Mouse (Mus musculus): ENCODE data around the gene Bpifb2.
A peak's percentile ranks its signal among the peaks of the same experiment; 100 is the strongest.
"Not testable (repeated sequence)": the region's sequence is repeated elsewhere in the genome, so short reads cannot be mapped to it uniquely, and the experiment has no call there.

Gene Bpifb2

GRCm38 (mm10) chr2:153874745-153875144, at the start of gene Bpifb2:
Bpifb2 (plus strand) TSS chr2:153875045.
- no peak for DNase-seq (ENCODE audit: inconsistent ontology term)

GRCm38 (mm10) chr2:153825900-153826299, 48.9 kb upstream of the Bpifb2 start:
- not testable (repeated sequence) for DNase-seq (ENCODE audit: inconsistent ontology term)

DNA sequence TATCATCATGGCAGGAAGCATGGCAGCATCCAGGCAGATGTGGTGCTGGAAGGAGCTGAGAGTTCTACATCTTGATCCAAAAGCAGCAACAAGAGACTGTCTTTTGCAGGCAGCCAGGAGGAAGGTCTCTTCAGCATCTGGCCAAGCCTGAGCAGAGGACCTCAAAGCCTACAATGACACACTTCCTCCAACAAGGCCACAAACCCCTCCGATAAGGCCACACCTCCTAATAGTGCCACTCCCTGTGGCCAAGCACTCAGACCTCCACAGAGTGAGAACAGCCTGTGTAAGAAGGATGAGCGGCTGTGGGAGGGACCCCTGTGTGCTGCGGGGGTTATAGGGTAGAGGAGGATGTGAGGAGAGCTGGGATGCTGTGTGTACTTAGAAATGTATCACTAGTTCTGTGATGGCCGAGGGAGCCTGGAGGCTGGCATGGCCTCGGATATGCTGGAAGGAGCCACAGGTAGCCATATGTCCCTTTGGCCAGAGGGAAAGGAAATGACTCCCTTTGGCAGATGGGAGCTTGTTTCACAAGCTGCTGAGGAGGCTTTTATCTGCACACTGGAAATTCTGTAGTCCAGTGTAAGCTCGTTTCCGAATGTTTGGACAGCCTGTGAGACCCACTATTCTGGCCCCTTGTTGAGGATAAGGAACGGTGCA, 47.5 kb upstream of the Bpifb2 start:
- no peak for DNase-seq (ENCODE audit: inconsistent ontology term)

DNA sequence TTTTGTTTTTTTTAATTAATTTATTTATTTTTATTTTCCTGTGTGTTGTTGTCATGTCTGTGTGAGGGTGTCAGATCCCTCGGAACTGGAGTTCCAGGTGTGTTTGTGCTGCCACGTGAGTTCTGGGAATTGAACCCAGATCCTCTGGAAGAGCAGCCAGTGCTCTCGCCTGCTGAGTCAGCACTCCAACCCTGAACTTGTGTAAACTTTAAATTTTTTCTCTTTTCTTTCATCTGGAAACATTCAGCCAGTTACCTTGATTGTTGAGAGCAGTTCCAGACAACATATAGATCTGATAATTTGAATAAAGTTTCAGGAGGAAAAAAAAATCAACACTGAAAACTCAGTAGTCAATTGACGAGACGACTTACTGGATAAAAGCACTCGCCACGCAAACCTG, 46.1 kb upstream of the Bpifb2 start:
- DNase-seq (ENCODE audit: inconsistent ontology term) = no peak

DNA sequence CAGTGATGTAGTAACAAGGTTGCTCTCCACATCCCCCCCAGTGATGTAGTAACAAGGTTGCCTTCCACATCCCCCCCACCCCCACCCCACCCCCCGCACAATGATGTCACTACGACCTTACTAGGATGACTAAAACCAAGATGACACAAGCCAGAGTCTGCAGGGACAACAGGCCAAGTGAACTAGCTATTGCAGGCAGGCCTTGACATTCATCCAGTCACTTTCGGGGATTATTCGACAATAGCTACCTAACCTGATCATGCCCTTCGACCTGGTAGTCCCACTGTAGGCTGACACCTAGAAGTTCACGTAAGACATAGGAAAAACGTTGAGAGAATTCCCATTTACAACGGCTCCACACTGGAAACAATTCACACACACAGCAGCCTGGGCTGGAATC, 41.6 kb upstream of the Bpifb2 start:
- DNase-seq (ENCODE audit: inconsistent ontology term) = no peak

DNA sequence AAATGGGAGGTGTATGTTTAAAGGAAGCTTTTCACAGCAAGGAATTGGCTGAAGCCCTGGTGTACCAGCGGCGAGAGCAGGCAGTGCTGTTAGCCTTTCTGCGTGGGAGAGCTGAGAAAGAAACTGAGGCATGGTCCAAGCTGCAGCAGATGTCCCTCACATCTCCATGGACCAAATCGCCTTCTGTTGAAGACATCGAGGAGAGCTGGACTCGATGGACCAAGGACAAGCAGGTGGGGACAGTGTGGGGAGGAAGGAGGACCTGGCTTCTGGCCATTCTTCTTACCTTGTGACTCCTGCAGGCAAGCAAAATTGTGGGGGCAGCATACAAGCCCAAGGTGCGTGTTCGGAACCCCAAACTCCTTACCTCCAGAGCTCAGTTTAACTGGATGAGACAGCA, 32.0 kb upstream of the Bpifb2 start:
- no peak for DNase-seq (ENCODE audit: inconsistent ontology term)

- no peak for DNase-seq (ENCODE audit: inconsistent ontology term)
Measured at GRCm38 (mm10) chr2:153848389-153848788, 26.5 kb upstream of the Bpifb2 start.

- DNase-seq (ENCODE audit: inconsistent ontology term) = no peak
Measured at GRCm38 (mm10) chr2:153850351-153851029, 24.4 kb upstream of the Bpifb2 start.

DNA sequence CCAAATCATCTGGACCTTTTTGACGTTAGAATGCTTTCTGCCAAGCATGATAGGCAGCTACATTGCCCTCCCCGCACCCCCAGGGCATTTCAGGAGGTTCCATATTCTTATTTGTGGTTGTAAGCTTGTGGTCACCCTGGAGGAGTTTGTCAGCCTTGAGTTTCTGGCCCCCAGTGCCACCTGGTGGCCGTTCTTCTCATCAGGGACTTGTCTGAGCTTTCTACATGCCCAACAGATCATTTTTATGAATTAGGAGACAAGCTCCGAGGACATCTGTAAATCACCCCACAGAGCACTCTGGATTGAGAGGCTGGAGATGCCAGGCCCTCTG, 23.9 kb upstream of the Bpifb2 start:
- peak; percentile 80 for DNase-seq (ENCODE audit: inconsistent ontology term)

GRCm38 (mm10) chr2:153853544-153853943, 21.3 kb upstream of the Bpifb2 start:
- no peak for DNase-seq (ENCODE audit: inconsistent ontology term)

DNA sequence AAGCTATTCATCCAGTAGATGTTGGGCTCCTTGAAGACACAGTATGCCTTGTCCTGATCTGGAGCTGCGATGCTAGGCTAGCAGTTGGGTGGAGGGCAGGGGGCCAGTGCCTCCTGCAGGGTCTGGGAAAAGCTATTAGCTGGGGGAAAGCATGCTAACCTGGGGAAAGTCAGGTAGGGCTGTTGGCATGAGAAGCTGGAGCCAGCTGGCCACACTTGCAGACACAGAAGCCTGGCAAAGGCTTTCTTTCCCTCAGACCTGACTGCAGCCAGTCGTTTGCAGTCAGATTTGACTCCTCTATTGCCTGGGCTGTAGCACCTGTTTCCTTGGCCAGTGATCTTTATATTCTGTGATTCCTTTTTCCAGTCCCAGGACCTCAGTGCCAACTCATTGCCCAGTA, 15.3 kb upstream of the Bpifb2 start:
- no peak for DNase-seq (ENCODE audit: inconsistent ontology term)

DNA sequence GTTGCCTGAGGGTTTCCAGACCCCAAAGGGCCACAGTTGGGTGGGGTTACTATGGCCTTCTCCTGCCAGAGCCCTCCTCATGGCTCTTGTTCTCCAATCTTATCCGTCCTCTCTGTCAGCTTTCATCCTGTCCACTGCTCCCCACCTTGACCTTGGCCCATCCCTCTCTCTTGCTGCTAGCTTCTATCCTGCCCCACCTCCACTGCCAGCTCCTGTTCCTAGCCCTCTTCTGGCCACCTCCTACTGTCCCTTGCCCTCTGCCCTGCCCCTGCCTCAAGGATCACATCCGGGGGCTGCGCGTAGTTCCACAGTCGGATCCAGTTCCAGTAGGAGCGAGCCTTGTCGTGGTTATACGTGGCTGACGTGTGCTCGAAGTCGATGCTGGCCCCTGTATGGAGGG, 14.5 kb upstream of the Bpifb2 start:
- no peak for DNase-seq (ENCODE audit: inconsistent ontology term)

DNA sequence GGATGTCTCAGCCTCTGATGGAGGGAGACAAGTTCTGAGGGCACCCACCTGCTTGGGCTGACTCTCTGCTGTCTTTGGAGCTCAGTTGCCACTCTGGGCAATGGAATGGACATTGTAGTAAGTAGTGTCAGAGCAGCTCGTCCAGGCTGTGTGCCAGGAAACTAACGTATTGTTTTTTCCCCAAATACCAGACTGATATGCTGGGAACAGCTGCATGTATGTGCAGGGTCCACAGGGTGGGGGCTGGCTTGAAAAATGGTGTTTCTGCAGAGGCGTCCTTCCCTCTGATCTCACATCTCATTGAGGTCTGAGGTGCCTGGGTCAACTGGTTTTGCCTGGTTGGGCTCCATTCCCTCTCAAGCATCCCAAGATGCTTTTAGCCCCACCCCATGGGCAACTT, 14.1 kb upstream of the Bpifb2 start:
- DNase-seq (ENCODE audit: inconsistent ontology term) = no peak

DNA sequence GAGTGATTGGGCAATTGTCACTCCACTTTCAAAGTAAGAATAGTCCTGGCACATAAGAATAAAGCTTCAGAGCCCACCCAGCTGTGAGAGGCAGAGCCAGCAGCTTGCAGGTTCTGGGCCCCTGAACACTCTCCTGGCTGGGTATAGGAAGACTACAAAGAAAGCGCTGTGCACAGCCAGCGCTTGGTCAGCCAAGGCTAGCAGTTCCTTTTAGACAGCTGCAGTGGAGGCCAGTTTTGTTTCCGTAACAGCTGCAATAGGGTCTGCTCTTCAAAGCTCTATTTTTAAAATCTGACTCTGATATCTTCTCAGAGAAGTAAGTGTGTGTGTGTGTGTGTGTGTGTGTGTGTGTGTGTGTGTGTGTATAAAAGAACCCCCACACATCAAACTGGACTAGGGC, 12.9 kb upstream of the Bpifb2 start:
- no peak for DNase-seq (ENCODE audit: inconsistent ontology term)

GRCm38 (mm10) chr2:153870984-153871383, 3.9 kb upstream of the Bpifb2 start, which contains the start of gene Sun5:
Sun5 (minus strand) TSS chr2:153871084.
- DNase-seq (ENCODE audit: inconsistent ontology term) = no peak

DNA sequence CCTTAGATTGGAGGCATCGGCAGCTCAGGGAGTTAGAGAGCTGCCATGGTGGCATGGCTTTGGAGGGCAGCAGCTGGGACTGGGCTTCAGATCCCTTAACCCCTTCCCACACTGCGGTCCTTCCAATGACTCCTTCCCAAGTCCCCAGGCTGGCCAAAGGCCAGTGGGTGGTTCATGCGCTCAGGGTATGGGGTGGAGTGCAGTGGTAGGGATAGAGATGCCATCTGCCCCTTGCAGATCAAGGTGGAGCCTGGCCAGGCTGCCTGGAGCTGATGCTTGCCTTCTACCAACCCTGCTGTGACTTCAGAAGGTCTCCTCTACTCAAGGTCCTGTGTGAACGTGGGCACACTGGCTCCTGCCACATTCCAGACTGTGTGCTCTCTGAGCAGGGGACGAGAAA, 24.3 kb downstream of the Bpifb2 start:
- DNase-seq (ENCODE audit: inconsistent ontology term) = no peak

DNA sequence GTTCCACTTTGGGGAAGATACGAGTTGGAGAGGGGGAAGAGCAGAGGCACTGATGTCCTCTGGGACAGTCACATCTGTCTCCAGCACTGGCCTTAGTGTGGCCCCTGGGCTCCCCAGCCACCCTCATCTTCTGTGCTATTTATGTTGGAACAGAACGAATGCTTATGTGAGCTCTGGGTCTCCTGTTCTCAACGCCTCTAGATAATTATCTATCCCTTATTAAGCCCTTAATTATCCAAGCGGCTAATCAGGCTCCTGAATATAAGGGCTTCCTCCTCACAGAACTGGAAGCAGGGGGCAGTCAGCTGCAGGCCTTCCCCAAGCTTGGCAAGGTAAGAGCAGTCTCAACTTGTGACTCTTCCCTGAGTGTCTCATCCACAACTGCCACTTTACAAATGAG, 25.2 kb downstream of the Bpifb2 start, which contains the start of gene Bpifb6:
Gene Bpifb6, plus strand, starts transcription at position 301 of the 400 bp plus-strand sequence.
- DNase-seq (ENCODE audit: inconsistent ontology term) = no peak

DNA sequence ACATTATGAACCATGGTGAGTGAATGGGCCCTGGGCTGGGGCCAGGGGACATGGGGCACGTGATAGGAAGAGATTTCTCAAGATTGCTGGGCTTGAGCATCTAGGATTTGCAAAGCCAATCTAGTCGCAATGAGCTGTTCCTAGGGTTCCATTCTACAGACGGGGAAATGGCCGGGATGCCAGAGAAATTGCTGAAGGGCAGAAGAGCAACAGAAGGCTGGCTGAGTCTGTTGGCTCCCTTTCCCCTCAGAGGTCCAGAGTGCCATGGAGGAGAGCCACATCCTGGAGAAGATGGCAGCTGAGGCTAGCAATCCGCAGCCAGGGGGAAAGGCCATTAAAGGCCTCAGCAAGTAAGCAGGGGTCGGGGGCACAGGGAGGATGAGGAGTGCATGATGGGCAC, 27.9 kb downstream of the Bpifb2 start:
- no peak for DNase-seq (ENCODE audit: inconsistent ontology term)

GRCm38 (mm10) chr2:153906626-153907025, 31.8 kb downstream of the Bpifb2 start:
- no peak for DNase-seq (ENCODE audit: inconsistent ontology term)

DNA sequence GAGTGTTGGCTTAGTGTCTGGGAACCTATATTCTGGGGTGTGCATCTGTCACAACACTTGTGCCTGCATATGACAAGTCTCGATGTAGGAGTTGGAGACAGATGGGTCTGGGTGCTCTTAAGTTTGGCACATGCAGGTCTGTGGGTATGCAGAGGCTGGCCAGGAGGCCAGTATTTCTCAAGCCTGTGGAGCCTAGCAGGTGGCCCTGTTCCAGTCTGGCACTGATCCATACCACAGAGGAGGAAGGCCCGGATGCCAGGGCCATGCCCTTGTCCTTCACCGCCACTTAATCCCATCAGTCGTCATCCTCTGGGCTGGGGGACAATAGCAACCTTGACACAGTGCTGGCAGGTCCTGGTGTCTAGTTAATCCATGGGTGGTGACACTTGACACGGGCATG, 39.3 kb downstream of the Bpifb2 start:
- DNase-seq (ENCODE audit: inconsistent ontology term) = peak; percentile 76

DNA sequence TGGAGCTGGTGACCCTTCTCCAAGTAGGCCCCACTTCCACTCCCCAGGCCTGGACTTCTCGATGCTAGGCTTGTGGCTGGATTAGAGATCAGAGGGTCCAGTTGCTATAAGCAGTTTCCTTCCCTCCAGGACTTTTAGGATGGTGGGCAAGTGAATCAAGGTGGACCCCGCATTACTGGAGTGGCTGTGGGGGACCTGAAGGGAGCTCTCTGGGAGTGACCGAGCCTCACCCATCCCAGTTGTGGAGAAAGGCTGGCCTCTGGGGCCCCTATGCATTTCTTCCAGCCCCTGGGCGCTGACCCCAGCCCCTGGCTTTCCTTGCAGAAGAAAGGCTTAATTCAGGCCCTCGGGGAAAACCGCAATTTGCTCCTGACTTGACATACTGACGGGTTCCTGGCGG, 43.1 kb downstream of the Bpifb2 start, which contains the start of gene Bpifb3:
Gene Bpifb3, plus strand, starts transcription at position 301 of the 400 bp plus-strand sequence.
- no peak for DNase-seq (ENCODE audit: inconsistent ontology term)

DNA sequence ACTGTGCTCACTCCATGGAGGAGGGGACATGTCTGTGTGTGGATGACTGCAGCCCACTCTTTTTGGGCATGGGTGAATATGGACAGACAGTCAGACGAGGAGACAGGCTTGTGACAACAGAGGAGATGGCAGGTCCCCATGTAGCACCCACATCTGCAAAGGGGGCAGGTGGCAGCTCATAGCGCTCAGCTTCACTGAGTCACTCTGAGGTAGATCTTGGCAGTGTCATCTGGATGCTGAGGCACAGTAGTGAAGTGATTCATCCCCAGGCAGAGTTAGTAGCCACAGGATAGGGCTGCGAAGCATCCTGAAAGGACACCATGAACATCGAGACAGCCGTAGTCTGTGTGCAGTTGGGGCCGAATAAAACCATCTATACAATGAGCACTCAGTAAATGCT, 46.4 kb downstream of the Bpifb2 start:
- no peak for DNase-seq (ENCODE audit: inconsistent ontology term)

DNA sequence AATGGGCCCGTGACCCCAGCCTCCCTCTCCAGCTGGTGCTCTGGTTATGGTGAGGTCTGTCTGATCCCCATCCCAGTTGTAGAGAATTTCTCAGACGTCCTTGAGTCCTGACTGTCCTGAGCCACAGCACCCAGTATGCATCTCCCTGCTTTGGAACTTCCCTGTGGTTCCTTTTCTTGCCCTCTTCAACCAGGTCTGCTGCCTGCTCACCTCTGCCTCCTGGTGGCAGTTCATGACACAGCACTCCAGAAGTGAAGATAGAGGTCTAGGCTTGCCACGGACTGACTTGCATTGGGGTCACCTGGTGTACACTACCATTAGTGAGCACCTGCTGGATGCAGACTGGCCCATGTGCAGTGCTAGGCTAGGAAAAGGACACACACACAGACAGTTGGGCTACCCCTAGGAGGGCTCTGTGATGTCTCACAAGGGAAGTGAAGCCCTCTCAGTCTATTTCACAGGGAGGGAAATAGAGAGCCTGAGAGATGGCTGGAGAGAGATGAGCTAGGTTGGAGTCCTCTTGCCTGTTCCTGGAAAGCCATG, 55.1 kb downstream of the Bpifb2 start:
- peak; percentile 49 for DNase-seq (ENCODE audit: inconsistent ontology term)
